Mouse (Mus musculus): Measurements from ENCODE around the gene Bace1.

DNA sequence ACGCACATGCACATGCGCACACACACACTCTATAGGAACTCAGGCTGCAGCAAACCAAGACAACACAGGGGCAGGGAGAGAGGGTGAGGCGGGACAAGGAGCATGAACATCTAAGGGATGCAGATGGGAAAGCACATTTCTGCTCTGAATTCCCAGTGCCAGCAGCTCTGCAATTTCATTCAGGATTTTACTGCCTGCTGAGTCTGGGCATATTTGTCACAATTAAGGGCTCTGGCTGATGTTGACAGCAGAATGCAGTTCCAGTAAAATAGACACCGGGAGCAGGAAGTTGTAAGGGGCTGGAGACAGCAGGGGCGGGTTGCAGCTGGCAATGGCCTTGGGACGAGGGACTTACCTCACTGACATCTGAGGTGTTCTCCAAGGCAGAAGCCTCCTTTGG, 44.7 kb upstream of the Bace1 start:
- no peak for TF ChIP-seq CTCF (IDR thresholded peaks at IDR 0.05; ENCODE audit: low read depth, low read length)
- no peak for TF ChIP-seq TAL1 (conservative IDR thresholded peaks at IDR 0.05; ENCODE audit: low read depth, low read length)
- TF ChIP-seq GATA1 (IDR thresholded peaks at IDR 0.05; ENCODE audit: borderline replicate concordance, low read length) = no peak
- no peak for TF ChIP-seq POLR2AphosphoS5 (IDR thresholded peaks at IDR 0.05; ENCODE audit: insufficient replicate concordance, low read depth, low read length)
- no peak for TF ChIP-seq GATA2 (IDR thresholded peaks at IDR 0.05; ENCODE audit: borderline replicate concordance, low read depth, low read length)
